Mouse (Mus musculus): Measurements from ENCODE around the gene Gm43191. TPM values are rescaled to one million over a fixed set of nuclear protein-coding genes. Genes with fewer than 3 reads are reported as not detected.
"Not testable (repeated sequence)": the region's sequence is repeated elsewhere in the genome, so short reads cannot be mapped to it uniquely, and the experiment has no call there.

Gm43191 gene
- total RNA-seq (2021), result 0.61 TPM in 1 of 2 replicates, not detected in the other
- long read RNA-seq, result 0 reads

DNA sequence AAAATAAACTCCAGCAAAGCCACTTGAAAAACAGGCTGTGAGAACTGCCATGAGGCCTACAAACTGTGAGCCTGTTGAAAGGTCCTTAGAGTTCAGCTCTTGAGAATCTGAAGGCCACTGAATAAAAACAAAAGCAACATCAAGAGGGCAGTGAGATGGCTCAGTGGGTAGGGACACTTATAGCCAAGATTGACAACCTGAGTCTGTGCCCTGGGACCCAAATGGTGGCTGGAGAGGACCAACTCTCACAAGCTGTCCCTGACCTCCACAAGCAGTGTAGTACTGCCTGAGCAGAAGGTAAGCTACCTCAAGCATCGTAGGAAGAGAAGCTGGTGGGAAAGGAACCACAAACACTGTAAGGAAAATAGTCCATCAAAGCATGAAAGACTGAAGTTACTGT, at the start of gene Gm43191:
TSS of gene Gm43191 (minus strand) at position 101 of the 400 bp plus-strand sequence.
- DNase-seq, result no peak

DNA sequence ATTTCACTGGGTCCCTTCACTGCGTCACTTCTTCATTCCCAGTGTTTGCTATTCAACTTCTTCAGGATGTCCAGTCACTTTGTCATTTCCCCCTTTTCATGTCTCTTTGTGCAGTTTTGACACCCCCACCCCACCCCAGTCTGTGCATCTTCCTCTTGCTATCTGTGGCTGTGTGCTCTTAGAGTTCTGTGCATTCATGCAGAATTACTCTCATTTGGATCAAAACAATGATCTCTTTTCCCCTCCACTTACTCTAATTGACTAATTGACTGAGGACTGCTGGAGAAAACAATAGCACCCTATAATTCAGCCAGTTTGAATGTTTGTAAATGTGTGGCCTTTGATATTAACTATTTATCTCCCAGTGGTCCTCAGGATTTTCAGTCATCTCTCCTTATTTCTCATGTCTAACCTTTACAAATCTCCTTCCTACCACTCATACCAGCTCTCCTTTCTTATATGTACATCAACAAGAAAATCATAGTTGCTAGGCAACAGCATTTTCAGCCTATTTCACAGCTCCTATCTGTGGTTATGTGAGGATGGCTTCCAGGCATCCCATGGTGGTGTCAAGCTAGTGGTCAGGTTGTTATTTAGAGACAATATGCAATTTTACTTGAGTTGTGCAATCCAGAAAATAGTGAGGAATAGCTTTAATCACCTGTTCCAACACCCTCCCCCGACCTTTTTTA, 48.6 kb upstream of the Gm43191 start:
- DNase-seq, result no peak

DNA sequence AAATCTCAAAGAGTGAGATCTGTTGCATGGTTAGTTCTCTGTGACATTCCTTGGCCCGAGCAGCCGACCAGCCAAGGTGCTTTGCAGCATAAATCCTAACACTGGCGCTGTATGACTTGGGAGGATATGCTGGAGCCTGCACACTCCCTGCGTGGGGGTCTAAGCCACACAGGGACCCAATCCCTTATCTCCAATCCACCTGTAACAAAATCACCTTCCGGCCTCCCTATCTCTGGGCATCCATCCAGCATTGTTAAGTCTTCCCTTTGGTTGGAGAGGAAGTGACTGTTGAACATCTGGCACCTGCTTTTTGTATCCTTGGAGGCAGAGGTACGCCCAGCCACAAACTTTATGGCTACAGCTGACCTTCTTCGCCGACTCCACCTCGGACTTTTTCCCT, 45.7 kb upstream of the Gm43191 start:
- no peak for DNase-seq

DNA sequence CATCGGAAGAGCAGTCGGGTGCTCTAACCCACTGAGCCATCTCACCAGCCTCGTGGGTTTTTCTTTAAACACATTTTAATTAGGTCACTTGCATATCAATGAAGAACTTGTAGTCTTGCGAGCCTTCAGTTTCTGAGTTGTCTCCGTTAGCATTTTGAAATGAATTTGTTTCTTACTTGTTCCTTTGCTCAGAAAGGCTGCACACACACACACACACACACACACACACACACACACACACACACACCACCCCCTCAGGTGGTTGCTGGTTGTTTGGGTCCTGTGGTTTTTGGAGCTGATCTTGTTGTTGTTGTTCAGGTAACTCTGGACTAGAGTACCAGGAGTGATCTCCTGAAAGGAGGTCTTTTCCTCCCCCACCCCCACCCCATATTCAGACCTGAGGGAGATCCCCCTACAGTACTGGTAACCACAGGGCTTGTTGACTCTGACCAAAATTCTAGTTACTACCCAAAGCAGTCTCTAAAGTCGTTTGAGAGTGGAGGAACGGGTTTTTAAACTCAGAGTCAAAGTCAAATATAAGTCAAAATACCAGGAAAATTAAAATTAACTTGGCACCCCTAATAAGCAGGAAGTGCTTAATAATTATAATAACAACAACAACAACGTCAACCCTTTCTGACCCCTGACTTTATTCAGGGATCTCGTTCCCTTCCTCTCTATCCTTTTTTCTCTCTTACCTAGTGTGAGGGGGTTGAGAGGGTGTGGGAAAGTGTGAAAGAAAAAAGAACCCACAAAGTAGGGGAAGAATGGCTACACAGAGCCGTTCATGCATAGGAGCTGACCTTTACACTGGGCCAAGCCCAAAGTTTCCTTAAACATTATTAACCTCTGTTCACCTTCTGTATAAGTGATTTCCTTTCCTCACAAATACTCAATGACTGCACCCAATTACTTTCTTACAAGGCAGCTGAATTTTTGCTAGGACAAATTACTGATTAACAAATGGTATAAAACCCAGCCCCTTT, 42.7 kb upstream of the Gm43191 start:
- no peak for DNase-seq

DNA sequence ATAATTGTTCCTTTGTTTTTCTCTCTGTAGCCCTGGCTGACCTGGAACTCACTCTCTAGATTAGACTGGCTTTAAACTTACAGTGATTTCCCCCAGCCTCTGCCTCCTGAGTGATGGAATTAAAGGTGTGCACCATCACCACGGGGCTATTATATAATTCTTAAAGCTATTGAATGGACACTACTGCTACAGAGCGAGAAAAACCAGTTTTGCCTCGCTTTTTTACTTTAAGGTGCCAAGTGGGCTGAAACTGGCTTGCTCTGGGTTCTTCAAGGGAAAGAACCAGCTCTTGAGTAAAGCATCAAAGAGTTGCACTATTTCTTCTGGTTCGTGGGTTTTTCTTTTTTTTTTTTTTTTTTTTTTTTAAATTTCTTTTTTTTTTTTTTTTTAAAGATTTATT, 41.9 kb upstream of the Gm43191 start:
- no peak for DNase-seq

DNA sequence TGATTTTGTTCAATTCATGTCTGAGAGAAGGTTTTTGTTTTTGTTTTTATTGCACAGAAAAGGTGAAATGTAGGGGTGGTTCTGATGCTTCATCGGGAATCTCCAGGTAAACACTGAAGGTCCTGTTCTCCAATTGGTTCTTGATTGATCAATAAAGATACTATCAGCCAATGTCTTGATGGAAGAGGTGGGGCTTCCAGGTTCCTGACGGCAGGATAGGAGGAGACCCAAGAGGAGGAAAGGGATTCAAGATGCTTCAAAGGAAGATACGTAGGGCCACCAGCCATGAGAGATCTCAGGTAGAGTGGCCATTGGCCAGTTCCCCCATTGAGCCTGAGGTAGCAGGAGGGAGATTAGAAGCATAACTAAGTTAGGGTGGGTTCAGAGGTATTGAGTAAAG, 37.9 kb upstream of the Gm43191 start:
- no peak for DNase-seq

DNA sequence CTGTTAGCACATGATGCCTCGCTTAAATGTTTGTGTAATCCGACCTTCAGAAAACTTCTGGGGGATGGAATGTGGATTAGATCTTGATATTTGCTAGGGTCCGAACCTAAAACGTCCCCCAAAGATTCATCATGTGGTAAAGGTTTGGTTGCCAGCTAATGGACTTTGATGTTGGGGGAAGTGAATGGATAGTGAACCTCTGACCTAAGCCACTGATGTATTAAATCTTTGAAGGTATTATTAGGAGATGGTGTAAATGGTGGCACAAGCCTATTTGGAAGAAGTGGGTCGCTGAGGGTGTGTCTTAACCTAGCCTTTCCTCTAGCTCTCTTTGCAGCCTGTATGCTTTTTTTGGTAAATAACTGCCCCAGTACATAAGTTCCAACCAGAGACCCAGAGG, 32.0 kb upstream of the Gm43191 start:
- DNase-seq, result no peak

DNA sequence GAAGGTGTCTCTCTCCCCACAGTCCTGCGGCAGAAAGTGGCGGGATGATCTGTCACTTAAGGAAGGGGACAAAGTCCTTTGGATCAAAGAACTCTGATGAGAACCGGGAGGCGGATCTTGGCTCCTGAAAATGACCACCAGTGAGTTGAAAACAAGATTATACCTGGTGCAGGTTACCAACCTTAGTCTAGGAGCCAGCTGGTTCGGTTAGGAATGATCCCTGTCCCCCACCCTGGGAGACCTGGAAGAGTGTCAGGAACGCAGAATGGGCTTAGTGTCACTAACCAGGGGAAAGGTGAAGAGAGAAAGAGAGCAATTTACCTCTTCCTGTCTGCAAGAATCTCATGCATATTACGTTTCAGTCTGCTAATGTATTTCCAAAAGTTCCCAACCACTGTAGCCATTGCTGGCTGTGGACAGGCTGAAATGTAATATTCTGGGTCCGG, 31.4 kb upstream of the Gm43191 start, which contains the start of gene Slc35a3:
TSS of gene Slc35a3 (minus strand) at position 396 of the 446 bp plus-strand sequence.
- no peak for DNase-seq

DNA sequence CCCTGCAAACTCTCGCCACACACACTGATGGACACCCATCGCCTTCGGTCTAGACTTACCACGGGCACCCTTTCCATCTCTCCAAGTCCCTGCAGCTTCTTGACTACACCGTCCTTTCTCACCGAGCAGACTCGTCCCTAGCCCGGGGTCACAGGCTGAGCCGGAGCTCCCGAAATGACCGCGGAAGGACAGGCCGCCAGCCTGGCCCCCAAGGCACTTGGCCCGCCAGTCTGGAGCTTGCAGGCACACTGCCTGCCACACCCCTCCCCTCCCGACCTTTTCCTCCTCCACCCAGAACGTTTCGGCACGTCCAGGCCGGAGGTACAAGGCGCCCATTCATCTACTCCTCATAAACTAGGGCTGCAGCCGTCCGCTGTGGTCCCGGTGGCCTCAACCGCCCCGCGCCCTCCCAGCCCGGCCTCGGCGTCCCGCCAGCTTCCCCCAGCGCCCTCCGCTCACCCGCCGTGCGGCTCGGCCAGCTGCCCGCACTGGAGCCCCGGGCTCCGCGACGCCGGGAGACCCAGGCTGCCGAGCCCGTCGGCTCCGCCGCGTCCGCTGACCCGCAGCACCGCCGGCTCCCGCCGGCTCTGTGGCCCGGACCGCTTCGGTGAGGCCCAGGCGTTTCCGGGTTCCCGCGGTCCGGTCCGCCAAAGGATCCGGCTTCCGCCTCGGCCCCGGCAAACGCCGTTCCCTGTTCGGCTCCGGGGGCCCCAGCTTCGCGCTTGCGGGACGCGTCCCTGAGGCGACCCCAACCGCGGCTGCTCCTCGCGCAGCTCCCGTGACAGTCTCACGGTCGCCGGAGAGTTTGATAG, 30.8 kb upstream of the Gm43191 start:
- DNase-seq, result peak; percentile 84

DNA sequence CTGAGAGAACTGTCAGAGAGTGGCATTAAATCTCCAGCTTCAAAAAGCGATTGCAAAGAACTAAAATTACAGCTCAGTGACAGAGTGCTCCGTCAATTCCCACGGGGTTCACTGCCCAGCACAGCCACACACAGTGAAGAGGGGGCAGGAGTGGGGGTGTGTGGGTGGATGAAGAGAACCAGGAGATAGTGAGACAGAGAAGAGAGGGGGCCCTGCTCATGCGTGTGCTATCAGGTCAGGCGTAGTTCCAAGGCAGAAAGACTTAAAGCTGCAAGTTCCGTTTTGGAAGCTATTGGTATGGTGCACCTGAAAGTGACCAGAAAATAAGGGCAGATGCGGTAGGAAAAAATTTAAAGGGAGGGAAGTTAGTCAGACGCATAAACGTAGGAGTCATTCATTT, 29.9 kb upstream of the Gm43191 start:
- DNase-seq, result no peak

DNA sequence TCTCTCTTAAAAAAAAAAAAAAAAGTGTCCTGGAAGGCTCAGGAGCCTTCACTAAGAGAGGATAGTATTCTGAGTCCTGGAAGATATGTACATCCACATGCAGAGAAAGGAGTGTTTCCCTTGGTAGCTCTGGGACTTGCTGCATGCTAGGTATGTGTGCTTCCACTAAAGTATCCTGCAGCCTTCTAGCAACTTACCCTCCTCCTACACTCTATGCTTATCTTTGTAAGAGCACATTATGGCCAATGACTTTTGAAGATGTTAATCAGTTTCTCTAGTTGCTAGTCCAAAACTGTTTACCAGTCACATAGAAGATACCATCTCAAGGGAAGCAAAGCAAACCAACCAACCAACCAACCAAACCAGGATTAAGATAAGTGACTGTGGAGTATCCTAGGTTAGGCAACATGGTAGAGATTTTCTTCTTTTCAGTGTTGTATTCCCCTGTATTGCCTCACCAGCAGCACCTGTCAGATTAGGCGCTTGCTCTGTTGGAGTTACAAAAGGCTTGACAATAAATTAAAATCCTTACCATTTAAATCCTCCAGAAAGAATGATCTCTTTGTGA, 24.7 kb upstream of the Gm43191 start:
- DNase-seq, result no peak

DNA sequence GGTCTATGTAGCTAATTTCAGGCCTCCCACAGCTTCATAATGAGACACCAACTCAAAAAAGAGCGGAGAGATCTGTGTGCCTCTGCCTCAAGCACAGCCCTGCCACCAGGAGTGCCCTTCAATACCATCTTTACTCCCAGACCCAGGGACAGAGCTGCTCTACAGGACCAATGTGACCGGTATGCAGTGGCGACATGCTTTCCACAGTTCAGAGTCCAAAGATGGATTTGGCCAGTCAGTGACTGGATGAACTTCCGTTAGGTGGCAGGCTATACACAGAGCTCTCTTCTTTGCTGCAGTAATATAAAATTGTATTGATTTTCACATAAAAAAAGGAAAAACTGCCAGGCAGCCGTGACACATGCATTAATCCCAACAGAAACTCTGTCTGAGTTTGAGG, 22.8 kb upstream of the Gm43191 start:
- no peak for DNase-seq

DNA sequence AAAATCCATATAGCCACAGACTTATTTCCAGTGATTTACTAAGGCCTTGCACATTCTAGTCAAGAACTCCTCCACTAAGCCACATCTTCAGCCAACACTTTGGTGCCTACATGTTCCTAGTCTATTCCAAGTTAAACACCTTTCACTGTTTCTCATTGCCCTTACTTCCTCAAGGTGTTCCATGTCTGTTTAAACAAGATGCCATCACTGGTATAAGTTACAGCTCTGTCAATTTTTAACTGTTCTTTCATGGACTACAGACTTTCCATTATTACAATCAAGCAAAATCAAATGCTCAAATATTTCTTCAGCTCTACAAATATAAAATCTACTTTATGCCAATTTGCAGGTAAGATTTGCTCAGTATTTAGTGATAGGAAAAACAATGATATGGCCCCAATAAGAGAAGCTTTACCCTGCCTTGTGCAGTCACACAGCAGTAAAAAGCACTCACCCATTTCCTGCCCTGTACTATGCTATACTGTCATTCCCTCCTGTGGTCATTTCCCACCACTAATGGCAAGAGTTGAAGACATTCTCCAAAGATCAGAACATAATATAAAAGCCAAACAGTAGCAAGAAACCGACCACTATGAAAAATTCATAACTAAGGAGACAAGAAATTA, 21.7 kb upstream of the Gm43191 start:
- no peak for DNase-seq

DNA sequence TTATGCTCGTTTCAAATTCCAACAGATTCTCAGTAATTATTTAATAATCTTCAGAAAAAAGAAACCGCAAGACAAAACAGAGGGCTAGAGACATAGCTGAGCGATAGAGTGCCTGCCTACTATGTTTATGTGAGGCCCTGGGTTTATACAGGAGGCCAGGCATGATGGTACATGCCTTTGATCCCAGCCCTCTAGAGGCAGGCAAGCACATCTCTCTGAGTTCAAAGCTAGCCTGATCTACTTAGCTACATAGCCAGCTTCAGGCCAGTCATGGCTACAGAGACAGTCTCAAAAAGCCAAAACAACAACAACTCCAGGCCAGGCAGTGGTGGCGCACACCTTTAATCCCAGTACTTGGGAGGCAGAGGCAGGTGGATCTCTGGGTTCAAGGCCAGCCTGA, 20.5 kb upstream of the Gm43191 start:
- DNase-seq, result no peak

DNA sequence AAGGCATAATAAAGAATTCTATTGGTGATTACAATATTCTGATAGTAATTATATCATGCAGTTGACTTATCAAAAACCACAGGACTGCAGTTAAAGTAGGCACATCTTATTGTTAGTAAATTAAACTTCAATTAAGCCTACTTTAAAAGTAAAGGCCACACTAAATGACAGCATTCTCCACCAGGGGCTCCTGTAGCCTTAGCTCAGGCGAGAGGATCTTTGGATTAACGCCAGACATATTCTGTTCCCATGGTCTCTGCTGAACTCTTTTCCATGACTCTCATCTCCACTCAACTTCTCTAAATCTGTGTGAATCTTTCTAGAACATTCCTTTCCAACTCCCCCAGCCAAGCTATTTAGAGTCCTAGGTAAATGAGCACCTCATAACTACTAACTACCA, 17.7 kb upstream of the Gm43191 start:
- DNase-seq, result no peak

DNA sequence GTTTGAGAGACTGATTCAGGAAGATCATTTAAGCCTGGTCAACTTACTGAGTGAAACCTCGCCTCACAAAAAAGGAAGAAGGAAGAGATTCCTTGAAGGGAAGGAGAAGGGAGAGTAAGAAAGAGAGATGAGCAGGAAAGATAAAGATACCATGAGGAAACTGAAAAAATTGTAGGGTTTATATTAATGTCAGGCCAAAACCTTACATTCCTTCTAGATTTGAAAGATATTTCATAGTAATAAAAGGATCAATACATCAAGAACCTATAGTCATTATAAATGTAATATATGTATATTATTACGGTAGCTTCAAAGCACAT, 14.6 kb upstream of the Gm43191 start:
- no peak for DNase-seq

DNA sequence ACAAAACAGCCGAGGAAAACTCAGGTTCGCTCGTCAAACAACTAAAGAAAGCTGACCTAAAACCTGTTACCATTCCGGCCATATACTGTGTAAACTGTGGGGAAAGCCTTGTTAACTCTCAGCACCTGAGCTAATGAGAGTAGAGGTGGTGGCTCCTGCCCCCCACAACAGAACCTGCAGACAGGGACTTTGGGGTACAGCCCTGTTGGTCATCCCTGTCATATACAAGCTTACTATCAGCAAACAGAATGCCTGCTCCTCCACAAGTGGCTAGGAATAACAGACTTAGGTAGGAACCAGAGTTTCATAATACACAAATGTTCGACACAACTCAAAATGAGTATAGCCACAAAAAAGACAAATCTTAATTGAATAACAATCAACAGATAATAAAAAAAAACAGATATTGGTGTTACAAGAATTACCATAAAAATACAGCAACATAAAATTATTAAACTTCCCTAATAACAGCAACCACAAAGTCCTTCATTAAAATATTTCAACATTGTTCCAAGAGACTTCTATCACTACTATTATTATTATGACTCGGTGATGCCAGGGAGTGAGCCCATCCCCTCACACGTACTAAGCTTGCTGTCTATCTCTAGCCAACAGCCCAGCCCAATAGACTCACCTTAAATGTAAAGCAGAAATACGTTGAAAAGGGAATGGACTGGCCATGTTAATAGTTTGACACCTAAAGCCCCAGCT, 14.1 kb upstream of the Gm43191 start:
- DNase-seq, result no peak

DNA sequence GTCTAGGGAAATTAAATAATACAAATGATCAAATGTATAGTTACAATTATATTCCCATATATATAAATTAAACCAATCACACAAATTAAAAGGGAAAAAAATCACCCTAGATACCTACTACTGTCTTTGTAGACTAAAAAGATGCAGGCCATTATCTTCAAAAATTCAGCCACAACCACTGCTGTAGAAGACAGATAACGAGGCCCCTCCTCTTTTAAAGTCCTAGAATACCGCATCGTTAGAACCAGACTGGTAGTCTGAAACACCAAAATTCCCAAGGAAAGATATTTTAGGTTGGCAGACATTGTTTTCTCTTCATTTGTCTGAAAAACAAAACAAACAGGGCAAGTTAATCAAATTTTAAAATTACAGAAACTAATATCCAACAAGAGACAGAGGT, 13.3 kb upstream of the Gm43191 start:
- no peak for DNase-seq

DNA sequence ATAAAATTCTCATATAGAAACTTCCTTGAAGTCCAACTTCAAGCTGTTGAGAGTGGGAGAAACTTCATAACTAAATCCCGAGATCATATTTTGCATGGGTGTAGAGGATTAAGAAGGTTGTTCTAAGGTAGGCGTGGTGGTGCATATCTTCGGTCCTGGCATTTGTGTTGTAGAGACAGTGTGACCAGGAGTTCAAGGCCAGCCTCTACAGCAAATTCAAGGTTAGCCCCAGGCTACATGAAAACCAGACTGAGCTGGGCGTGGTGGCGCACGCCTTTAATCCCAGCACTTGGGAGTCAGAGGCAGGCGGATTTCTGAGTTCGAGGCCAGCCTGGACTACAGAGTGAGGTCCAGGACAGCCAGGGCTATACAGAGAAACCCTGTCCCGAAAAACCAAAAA, 16.8 kb downstream of the Gm43191 start:
- DNase-seq, result not testable (repeated sequence)

DNA sequence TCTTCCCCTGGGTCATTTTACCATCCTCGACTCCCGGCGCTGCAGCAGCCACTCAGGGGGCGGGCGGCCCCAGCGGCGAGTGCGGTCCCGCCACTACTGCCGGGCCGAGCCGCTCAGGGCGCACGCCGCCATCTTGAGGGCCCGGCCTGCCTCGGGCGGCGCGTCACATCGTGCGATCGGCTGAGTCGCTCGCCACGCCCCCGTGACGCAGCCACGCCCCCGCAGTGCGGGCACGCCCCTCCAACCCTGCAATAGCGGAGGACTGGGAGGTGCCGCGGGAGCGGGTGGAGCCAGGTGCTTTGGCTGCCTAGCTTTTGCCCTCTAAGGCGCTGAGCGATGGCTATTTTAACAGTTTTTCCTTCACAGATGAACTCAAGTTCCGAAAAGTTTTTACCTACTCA, 18.6 kb downstream of the Gm43191 start, which contains the start of gene Mfsd14a:
TSS of gene Mfsd14a (minus strand) at position 215 of the 401 bp plus-strand sequence.
- DNase-seq, result peak; percentile 100

DNA sequence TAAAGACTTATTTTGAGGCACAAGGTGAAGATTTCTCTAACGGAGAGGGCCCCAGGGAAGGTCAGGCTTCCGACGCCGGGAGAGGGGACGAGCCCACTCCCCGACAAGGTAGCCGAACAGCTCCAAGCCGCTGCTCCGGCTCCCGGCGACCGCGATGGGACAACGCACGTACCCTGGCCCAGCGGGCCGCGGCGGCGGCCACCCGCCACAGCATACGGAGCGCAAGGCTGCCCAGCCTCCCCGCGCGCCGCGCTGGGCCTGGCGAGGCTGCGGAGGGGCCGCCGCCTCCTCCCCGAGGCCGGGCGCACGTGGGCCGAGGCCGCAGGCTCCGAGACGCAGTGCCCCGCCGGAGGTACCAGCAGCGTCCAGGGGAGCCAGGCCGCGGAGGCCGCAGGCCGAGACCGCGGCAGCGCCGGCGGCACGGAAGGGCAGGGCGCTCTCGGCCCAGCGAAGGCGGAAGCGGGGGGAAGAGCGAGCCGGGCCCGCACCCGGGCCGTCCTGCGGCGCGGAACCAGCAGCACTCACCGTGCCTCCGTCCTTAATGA, 19.1 kb downstream of the Gm43191 start:
- DNase-seq, result peak; percentile 60
